Mouse (Mus musculus): ENCODE measurements at regions not wholly inside any gene's neighbourhood (a gene's known extent, or its start where the extent isn't known, plus 50 kb on each side); places are given as distances from the start of the nearest gene placed in this dataset.
A peak's percentile ranks its signal among the peaks of the same experiment; 100 is the strongest.

- H3K27me3 ChIP-seq (ENCODE audit: insufficient read depth, low read length), result no peaks in the 10 kb centered on the region
- no peak overlapping the region for H3K27ac ChIP-seq (ENCODE audit: low read length)
- H3K4me3 ChIP-seq (ENCODE audit: low read length), result no peak overlapping the region
- H3K9ac ChIP-seq (replicated peaks; ENCODE audit: low read length), result no peak overlapping the region
- H3K36me3 ChIP-seq (ENCODE audit: insufficient read depth, low read length), result no peaks in the 10 kb centered on the region
- no peak overlapping the region for H3K4me2 ChIP-seq (replicated peaks; ENCODE audit: low read depth, low read length)
- 83% methylated on average over 10 of the region's 10 CpGs for WGBS
- peaks cover 10% of the 10 kb centered on the region; the same call in 1 of the 2 replicates for H3K4me1 ChIP-seq (ENCODE audit: insufficient read depth, low read length)
- no peaks in the 10 kb centered on the region for H3K9me3 ChIP-seq (ENCODE audit: low read length)
- no peak for ATAC-seq (ENCODE audit: low FRiP score, low TSS enrichment)
These were observed 57.2 kb upstream of the Tgfbr2 start for GRCm38 (mm10) chr9:116232386-116232785.

- no peaks in the 10 kb centered on the region for H3K36me3 ChIP-seq (ENCODE audit: insufficient read depth, low read length)
- no peaks in the 10 kb centered on the region for H3K27me3 ChIP-seq (ENCODE audit: insufficient read depth, low read length)
- ATAC-seq (ENCODE audit: low FRiP score, low TSS enrichment), result no peak
- H3K4me2 ChIP-seq (replicated peaks; ENCODE audit: low read depth, low read length), result no peak overlapping the region
- WGBS, result 78% methylated on average over 16 of the region's 16 CpGs
- no peak overlapping the region for H3K27ac ChIP-seq (ENCODE audit: low read length)
- H3K4me1 ChIP-seq (ENCODE audit: insufficient read depth, low read length), result peaks cover 10% of the 10 kb centered on the region; the same call in 1 of the 2 replicates
- no peak overlapping the region for H3K4me3 ChIP-seq (ENCODE audit: low read length)
- H3K9me3 ChIP-seq (ENCODE audit: low read length), result no peaks in the 10 kb centered on the region
- no peak overlapping the region for H3K9ac ChIP-seq (replicated peaks; ENCODE audit: low read length)
These were observed 56.5 kb upstream of the Tgfbr2 start for GRCm38 (mm10) chr9:116231351-116232311.

GRCm38 (mm10) chr9:116230346-116230745, 55.2 kb upstream of the Tgfbr2 start:
- WGBS, result 92% methylated on average over 7 of the region's 7 CpGs
- Histone ChIP-seq H3K27ac (ENCODE audit: low read length) (no peak overlapping the region), H3K27me3 (ENCODE audit: insufficient read depth, low read length) (no peaks in the 10 kb centered on the region), H3K36me3 (ENCODE audit: insufficient read depth, low read length) (no peaks in the 10 kb centered on the region), H3K9me3 (ENCODE audit: low read length) (no peaks in the 10 kb centered on the region), H3K4me2 (replicated peaks; ENCODE audit: low read depth, low read length) (no peak overlapping the region), H3K9ac (replicated peaks; ENCODE audit: low read length) (no peak overlapping the region), H3K4me1 (ENCODE audit: insufficient read depth, low read length) (peaks cover 10% of the 10 kb centered on the region; the same call in 1 of the 2 replicates), H3K4me3 (ENCODE audit: low read length) (no peak overlapping the region)
- no peak for ATAC-seq (ENCODE audit: low FRiP score, low TSS enrichment)

GRCm38 (mm10) chr9:116228443-116228842, 53.3 kb upstream of the Tgfbr2 start:
- no peaks in the 10 kb centered on the region for H3K27me3 ChIP-seq (ENCODE audit: insufficient read depth, low read length)
- H3K4me3 ChIP-seq (ENCODE audit: low read length), result no peak overlapping the region
- ATAC-seq (ENCODE audit: low FRiP score, low TSS enrichment), result 0 out of 2 replicates have a peak, but pooled peaks have one; percentile 31
- H3K36me3 ChIP-seq (ENCODE audit: insufficient read depth, low read length), result no peaks in the 10 kb centered on the region
- peak overlapping the region; percentile 67; the same call in 1 of the 2 replicates for H3K27ac ChIP-seq (ENCODE audit: low read length)
- 0 out of 2 replicates have a peak, but pooled peaks cover 5% of the 10 kb centered on the region for H3K4me1 ChIP-seq (ENCODE audit: insufficient read depth, low read length)
- no peaks in the 10 kb centered on the region for H3K9me3 ChIP-seq (ENCODE audit: low read length)
- no peak overlapping the region for H3K9ac ChIP-seq (replicated peaks; ENCODE audit: low read length)
- 18% methylated on average over 9 of the region's 9 CpGs for WGBS
- no peak overlapping the region for H3K4me2 ChIP-seq (replicated peaks; ENCODE audit: low read depth, low read length)

GRCm38 (mm10) chr9:116227738-116228137, 52.6 kb upstream of the Tgfbr2 start:
- H3K27me3 ChIP-seq (ENCODE audit: insufficient read depth, low read length), result no peaks in the 10 kb centered on the region
- H3K9ac ChIP-seq (replicated peaks; ENCODE audit: low read length), result no peak overlapping the region
- no peak overlapping the region for H3K4me2 ChIP-seq (replicated peaks; ENCODE audit: low read depth, low read length)
- H3K36me3 ChIP-seq (ENCODE audit: insufficient read depth, low read length), result no peaks in the 10 kb centered on the region
- WGBS, result 53% methylated on average over 7 of the region's 7 CpGs
- H3K27ac ChIP-seq (ENCODE audit: low read length), result no peak overlapping the region
- no peak for ATAC-seq (ENCODE audit: low FRiP score, low TSS enrichment)
- 0 out of 2 replicates have a peak, but pooled peaks cover 5% of the 10 kb centered on the region for H3K4me1 ChIP-seq (ENCODE audit: insufficient read depth, low read length)
- H3K4me3 ChIP-seq (ENCODE audit: low read length), result no peak overlapping the region
- H3K9me3 ChIP-seq (ENCODE audit: low read length), result no peaks in the 10 kb centered on the region

Data from kidney, embryonic 16.5 days (tissue).